Mouse (Mus musculus): ENCODE results near the gene Zfp706. TPM values are rescaled to one million over a fixed set of nuclear protein-coding genes. Genes with fewer than 3 reads are reported as not detected.

The Zfp706 gene
- polyA plus RNA-seq, 1 experiment = 245 TPM

DNA sequence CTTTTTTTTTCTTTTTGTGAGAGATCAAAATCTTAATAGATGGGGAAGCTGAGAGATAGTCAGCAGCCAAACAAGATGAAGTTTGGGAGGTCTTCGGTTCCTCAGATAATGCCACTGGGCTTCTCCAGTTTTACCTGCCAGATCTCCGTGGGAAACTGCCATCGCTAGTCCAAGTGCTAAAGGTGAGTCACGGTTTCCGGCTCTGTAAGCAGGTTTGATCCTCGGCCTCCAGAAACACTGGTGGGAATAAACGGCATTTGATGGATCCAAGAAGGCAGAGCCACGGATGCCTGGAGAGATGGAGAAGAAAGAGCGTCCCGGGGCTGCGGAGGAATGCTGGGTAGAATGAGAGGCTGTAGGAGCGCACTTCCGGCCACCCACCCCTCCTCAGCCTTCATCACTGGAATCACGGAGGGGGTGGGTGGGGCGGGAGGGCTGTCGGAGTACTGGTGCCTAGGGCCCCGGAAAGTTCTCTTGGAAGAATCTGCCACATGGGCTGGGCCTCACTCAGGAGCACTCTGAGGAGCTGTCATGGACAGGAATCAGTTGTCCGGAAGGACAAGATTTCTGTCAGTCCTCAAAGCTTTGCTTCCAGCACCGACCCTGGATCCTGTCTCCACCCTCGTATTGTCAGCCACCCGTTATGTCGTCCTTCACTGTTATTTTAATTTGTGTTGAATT is 58.6 kb downstream of the Zfp706 start:
- Histone ChIP-seq H3K36me3 (ENCODE audit: control insufficient read depth, insufficient read depth, low read length, poor library complexity, severe bottlenecking) (no peaks in the 10 kb centered on the region), H3K4me1 (ENCODE audit: control insufficient read depth, insufficient read depth, low read length) (peaks cover 2% of the 10 kb centered on the region), H3K27me3 (ENCODE audit: control insufficient read depth, insufficient read depth, low read length, poor library complexity, severe bottlenecking) (no peaks in the 10 kb centered on the region), H3K9me3 (replicated peaks; ENCODE audit: control insufficient read depth, insufficient read depth, low read length, poor library complexity, severe bottlenecking) (no peaks in the 10 kb centered on the region), H3K27ac (ENCODE audit: insufficient read depth, low read length) (no peak overlapping the region), H3K9ac (ENCODE audit: low read depth, poor library complexity, severe bottlenecking) (0 out of 2 replicates have a peak overlapping the region, but pooled peaks have one; percentile 24), H3K4me3 (ENCODE audit: low read depth, low read length) (0 out of 2 replicates have a peak overlapping the region, but pooled peaks have one; percentile 18)
- TF ChIP-seq POLR2A (IDR thresholded peaks at IDR 0.05; ENCODE audit: insufficient read depth, low read length) = no peak
- TF ChIP-seq CTCF (IDR thresholded peaks at IDR 0.05; ENCODE audit: low read depth, low read length) = no peak
- TF ChIP-seq EP300 (IDR thresholded peaks at IDR 0.05; ENCODE audit: insufficient read depth, low read depth, low read length) = no peak

Measured in ES-Bruce4 (cell line).